Mouse (Mus musculus): ENCODE results near the gene Utp6.

- TF ChIP-seq CTCF (IDR thresholded peaks at IDR 0.05; ENCODE audit: extremely low read depth, insufficient read length, insufficient replicate concordance, low read depth, low read length) = no peak
- TF ChIP-seq POLR2A (IDR thresholded peaks at IDR 0.05; ENCODE audit: low read depth, low read length) = no peak
Observed at GRCm38 (mm10) chr11:79987896-79988295, 25.7 kb upstream of the Utp6 start.
